Mouse (Mus musculus): ENCODE measurements at regions not wholly inside any gene's neighbourhood (a gene's known extent, or its start where the extent isn't known, plus 50 kb on each side); places are given as distances from the start of the nearest gene placed in this dataset.

GRCm38 (mm10) chr3:43339101-43339500 is 1596.7 kb downstream of the D3Ertd751e start:
- TF ChIP-seq CTCF (IDR thresholded peaks at IDR 0.05; ENCODE audit: low read depth) (no peak), EP300 (IDR thresholded peaks at IDR 0.05; ENCODE audit: low read depth) (no peak)
